Mouse (Mus musculus): Measurements from ENCODE around the gene Spef1.

Gene Spef1

DNA sequence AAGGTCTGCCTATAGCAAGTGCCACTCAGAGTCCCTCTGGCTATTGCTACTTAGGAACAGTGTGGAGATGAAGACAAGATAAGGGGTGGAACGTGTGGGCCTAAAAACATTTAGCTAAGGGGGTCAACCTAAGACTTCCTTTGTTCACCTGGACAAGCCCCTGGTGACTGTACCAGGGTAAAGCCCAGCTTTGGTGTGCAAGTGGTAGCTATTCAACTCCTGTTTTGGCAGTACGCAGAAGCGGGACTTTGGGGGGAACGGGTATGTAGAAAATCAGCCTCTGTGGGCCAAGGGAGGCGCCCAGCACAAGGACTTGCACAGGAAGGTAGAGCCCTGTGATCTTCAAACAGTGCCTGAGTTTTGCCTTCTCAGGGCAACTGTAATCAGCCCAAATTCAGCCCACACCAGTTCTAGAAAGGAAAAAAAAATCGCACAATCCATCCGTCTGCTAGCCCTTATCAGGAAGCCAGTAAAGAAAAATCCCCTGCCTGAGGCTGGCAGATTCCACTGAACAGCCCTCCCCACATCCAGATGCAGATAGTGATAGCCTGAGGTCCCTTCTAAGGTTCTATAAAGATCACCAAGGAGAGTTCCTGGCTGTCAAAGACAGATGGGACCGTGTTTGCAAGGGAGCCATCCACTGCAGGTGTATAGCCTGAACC lies 18.6 kb upstream of the Spef1 start:
- no peak for DNase-seq

DNA sequence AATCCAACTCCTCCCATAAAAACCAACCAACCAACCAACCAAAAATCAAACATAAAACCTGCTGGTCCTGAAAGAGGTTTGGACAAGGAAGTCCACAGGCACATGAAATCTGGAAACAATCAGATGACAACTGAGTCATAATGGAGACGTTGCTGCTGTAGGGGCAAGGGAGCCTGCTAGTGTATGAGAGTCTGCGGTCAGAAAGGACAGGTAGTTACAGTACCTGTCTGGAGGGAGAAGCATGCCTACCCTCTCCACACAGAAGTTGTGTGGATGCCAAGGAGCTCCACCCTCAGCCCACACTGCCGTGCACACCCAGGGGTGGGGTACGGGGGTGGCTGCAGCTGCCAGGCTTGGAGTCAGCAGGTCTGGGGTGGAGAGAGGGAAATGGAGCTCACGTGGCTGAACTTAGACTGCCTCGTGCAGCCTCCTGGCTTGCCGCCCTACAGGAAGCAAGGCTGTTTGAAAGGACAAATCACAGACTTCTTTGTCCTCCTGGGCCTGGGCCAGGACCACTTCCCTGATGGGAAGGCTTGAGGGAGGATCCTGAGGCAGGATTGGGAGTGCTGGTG lies 17.4 kb upstream of the Spef1 start:
- DNase-seq, result peak; percentile 76

DNA sequence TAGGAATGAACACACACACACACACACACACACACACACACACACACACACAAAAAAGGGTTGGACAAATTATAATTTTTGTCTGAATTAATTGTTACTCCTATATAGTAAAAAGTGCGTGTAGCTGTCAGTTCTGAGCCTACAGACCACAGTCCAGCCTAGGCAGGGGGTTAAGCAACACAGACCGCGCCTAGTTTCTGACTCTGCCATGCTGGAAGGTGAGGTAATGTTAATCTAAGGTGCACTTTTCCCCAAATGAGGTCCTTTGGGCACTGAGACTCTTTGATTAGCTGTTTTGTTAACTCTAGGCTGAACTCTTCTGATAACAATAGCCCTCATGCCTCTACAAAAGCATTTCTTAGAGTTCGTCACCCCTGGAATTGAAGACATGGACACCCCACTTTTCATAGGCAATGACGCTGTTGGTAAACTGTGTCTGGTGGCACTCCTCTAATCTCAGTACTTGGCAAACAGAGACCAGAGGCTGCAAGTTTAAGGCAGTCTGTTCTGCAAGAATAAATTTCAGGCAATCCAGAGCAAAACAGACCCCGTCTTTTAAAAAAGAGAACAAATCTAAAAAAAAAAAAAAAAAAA lies 16.8 kb upstream of the Spef1 start:
- DNase-seq, result no peak

GRCm38 (mm10) chr2:131201262-131201661 lies 14.2 kb upstream of the Spef1 start:
- no peak for DNase-seq

- no peak for DNase-seq
Observed at GRCm38 (mm10) chr2:131200710-131201109, 13.6 kb upstream of the Spef1 start.

DNA sequence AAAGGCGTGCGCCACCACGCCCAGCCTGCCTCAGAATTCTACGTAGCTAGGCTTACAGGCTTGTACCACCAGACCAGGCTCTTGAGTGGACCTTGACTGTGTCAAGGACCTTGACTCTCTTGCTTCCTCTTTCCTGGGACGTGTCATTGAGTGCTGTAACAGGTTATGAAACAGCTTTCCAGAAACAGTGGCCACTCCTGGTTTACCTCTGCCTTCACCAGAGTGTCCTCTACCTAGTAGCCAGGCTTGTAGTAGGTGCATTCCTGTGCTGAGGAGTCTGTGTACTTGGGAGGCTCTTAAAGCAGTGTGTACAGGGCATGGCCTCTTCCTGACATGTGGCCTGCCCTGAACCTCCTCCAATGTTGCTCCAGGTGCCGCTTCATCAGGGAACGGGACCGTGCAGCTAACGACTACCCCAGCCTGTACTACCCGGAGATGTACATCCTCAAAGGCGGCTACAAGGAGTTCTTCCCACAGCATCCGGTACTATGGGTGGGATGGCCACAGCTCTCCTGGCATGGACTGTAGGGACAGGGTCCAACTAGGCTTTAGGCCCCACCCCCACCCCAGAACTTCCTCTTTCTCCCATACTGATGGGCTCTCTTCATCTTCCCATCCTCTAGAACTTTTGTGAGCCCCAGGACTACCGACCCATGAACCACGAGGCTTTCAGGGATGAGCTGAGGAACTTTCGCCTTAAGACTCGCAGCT lies 9.7 kb upstream of the Spef1 start:
- DNase-seq, result no peak

GRCm38 (mm10) chr2:131191005-131191390 lies 3.9 kb upstream of the Spef1 start:
- DNase-seq, result no peak

- DNase-seq, result no peak
Observed at GRCm38 (mm10) chr2:131190344-131191004, 3.4 kb upstream of the Spef1 start.

- DNase-seq, result no peak
Observed at GRCm38 (mm10) chr2:131189521-131190309, 2.6 kb upstream of the Spef1 start.

- DNase-seq, result no peak
Observed at GRCm38 (mm10) chr2:131188311-131188710, 1.2 kb upstream of the Spef1 start.

DNA sequence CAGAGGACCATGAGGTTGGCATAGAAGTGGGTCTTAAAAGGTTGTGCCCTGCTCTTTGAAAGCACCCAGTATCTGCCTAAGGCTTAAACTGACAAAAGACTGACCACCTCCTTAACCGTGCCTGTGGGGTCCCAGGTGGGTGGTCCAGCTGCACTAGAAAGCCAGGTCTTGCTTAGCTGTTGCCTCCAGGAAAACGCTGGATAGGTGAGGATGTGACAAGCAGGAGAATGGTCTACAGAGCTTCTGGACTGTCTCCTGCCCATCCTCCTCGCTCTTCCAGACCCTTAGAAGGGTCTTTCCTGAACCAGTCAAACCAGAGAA lies 480 bp upstream of the Spef1 start:
- DNase-seq, result no peak

GRCm38 (mm10) chr2:131186343-131186742 lies 739 bp downstream of the Spef1 start:
- no peak for DNase-seq

GRCm38 (mm10) chr2:131179990-131180587 lies 7.0 kb downstream of the Spef1 start, which contains the start of gene Cenpb:
Gene Cenpb (minus strand): TSS chr2:131180067.
- peak; percentile 88 for DNase-seq

DNA sequence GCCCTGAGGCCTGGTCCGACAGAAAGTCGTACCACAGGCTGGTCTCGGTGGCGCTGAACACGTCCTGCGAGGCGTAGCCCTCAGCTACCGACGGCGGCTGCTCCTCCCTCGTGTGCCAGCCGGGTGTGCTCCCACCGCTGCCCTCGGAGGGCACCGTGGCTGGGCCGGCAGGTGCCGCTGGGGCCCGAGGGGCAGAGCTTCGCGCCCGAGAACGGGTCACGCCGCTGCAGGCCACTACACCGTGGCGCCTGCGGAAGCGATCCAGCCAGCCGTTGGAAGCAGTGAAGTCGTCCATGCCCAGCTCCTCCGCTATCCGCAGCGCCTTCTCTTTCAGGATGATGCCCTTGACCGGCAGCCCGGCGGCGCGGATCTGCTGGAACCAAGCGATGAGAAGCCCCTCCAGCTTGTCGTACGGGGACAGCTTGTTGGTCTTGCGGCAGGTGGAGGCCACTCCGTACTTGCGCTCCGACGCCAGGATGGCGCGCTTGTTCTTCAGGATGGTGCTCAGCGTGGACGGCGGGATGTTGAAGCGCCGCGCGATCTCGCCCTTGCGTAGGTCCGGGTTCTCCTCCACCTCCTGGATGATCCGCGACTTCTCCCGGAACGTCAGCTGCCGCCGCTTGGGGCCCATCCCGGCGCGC lies 7.7 kb downstream of the Spef1 start:
- peak; percentile 68 for DNase-seq

DNA sequence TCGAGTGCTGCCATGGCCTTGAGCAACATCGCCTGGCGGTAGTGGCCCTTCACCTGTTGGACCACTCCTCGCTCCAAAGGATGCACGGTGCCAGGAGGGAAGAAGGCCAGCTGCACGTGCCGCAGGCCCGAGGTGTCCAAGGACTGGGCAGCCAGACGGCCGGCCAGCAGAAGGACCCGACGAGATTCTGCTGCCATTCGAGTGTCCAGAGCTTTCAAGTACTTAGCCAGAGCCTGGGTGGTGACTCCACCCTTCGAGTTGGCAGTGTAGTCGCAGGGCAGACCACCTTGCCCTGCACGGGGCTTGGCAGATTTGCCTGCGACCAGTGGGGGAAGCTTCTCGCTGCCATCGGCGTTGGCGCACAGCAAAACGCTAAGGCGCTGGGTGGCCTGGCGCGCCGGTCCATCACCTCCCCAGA lies 8.2 kb downstream of the Spef1 start:
- DNase-seq, result no peak

DNA sequence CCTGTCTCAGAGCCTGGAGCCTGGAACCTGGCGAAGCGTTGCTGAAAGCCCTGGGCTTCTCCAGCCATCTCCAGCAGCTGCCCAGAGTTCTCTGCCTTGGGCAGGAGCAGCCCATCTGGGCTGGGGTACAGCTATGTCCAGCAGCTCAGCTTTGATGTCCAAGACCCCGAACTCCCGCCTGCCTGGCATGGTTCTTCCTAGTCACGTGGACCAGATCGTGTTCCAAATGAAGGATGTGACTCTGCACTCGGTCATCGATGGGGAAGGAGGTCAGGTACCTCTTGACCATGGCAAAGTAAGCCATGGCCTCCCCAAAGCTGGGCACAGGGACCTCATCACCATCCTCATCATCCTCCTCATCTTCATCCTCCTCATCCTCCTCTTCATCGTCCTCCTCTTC lies 9.2 kb downstream of the Spef1 start:
- DNase-seq, result no peak

DNA sequence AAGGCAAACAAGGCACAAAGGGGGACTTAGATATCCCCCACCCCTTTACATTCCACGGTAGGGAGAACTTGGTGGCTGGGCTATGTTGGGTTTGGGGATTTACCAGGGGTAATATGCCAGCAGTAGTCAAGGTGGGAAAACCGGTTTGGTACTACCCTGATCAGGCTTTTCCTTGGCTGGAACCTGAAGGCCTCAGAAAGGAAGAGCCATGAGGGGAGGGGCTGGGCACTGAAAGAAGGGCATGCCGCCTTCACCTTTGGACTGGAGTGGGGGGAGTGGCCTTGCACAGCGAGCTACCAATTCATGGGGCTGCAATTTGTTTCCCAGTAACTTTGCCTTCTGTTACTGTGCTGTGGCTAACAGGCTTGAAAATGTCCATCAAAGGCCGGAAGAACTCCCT lies 10.6 kb downstream of the Spef1 start:
- no peak for DNase-seq

GRCm38 (mm10) chr2:131175945-131176309 lies 11.2 kb downstream of the Spef1 start:
- no peak for DNase-seq

GRCm38 (mm10) chr2:131175286-131175944 lies 11.7 kb downstream of the Spef1 start:
- DNase-seq, result no peak

DNA sequence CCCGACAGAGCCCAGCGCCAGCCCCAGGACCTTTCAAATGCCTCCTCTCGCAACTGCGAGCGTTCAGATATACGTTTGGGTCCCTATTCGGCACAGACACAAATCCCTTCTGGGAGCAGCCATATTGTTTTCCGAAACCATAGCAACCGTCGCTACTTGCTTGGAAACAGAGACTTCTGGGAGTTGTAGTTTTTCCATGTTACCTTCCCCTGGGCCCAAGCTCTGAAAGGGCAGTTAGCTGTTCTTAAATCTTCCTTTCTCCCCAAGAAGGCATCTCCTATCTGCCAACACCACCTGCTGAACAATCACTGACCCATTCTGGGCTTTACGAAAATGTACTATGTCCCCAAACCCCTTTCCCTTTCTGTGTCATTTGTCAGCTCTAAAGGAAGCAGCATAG lies 12.4 kb downstream of the Spef1 start:
- DNase-seq, result peak; percentile 61

DNA sequence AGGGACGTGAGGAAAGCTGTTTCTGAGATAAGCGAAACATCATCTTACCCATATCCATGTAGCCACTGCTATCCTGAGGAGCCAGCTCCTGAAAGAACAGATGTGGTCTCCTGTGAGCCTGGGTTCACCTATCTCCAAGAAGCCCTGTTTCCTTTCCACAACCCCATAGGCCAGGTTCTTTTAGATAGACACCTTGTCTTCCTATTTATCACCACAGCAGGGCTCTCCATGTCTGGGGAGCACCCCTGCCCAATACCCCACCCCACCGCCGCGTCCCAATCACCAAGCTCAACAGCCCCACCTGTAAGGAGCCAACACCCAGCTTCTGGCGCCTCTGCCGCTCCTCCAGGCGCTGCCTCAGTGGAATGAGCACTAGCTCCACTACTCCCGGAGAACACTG lies 14.8 kb downstream of the Spef1 start:
- DNase-seq, result no peak

Measured in right cerebral cortex, postnatal 25 days (tissue).